Mouse (Mus musculus): ENCODE results near the gene Prss8. TPM values are rescaled to one million over a fixed set of nuclear protein-coding genes. Genes with fewer than 3 reads are reported as not detected.

The Prss8 gene
- polyA plus RNA-seq (2012; rRNA removed; ENCODE audit: low replicate concordance) = 33.6 and 89.6 TPM in 2 replicates

GRCm38 (mm10) chr7:127929923-127930322 lies at the start of gene Prss8:
Gene Prss8 (minus strand): TSS chr7:127930104.

DNA sequence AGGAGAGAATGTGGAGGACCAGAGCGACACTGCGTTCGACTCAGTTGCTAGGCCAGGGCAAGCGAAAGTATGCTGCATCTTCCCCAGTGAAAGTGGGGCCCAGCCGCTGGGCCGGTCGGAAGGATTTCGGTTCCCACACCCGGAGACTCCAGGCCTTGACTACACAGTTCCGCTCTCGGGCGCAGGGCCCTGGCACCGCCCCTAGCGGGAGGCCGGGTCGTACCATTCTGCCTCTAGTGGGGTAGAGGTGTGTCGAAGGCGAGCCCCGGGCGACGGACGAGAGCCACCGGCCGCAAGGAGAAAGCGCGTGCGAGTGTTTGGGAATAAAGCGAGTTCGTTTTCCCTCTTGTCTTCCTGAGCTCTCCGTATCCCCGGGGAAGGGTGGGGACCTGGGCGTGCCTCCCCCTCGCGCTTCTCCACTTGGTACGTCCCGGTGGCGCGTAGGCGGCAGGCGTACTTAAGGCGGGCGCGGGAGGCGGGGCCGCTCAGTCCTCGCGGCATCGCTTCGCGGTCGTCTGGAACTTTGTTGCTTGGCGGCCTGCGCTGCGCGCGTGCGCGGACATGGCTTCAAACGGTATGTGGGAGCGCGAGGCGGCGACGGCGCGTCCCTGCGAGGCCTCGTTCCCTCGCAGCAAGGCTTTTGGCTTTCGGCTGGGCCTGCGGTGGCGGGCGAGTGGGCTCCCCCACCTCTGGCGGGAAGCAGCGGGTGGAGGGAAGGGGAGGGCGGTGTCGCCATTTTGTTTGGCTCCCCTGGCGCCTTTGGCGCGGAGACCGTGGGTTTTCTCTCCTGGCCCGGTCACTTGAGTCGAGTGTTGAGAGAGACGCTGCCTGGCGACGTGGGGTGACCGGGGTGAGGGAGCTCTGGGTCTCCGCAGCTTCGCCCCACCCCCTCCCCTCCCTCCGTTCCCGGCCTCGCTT lies 37.4 kb upstream of the Prss8 start, which contains the start of gene Fus:
TSS of gene Fus (plus strand) at position 454 of the 918 bp plus-strand sequence.

DNA sequence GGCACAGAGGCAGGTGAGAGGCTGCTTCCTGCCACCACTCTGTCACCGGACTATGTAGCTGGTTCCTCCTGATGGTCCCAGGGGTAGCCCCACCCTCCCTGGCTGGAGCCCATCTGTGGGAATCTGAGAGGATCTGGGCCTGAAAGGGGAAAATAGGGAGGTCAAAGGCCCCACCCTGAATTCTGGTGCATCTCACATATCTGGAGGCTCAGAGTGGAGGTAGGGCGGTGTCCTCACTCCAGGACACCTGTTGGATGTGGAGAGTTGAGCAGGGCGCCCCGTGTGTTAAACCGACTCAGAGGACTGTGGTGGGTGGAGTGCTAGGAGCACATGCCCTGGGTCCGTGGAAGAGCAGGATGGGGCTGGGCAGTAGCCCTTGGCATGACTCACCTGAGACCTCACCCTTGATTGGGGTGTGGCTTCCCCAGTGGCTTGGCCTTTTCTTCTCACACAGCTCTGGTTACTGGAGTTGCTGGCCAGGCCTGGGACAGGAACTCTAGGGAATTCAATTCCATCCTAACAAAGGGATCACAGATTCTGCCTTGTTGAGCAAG lies 16.6 kb upstream of the Prss8 start, which contains the start of gene Prss36:
TSS of gene Prss36 (minus strand) at position 256 of the 554 bp plus-strand sequence.

DNA sequence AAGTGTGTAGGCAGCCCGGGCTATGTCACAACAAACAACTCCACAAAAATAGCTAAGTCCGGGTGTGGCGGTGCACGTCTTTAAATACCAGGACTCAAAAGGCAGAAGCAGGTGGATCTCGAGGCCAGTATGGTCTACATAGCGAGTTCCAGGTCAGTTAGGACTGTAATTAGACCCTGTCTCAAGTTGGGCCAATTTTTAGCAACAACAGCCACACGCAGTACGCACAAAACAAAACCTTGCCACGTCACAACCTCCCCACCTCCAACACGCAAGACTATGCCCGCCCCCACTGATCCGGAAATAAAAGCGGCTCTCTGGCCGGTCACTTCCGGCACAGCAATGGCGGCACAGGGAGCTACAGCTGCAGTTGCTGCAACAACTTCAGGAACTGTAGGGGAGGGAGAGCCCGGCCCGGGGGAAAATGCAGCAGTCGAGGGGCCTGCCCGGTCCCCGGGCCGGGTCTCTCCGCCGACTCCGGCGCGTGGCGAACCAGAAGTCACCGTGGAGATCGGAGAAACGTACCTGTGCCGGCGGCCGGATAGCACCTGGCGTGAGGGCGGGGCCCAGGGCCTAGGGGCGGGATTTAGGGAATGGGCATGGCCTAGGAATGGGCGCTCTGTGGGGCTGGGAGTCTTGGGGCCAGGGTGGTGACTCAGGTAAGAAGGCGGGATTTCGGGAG lies 17.6 kb downstream of the Prss8 start, which contains the start of gene Kat8:
TSS of gene Kat8 (plus strand) at position 327 of the 682 bp plus-strand sequence.

DNA sequence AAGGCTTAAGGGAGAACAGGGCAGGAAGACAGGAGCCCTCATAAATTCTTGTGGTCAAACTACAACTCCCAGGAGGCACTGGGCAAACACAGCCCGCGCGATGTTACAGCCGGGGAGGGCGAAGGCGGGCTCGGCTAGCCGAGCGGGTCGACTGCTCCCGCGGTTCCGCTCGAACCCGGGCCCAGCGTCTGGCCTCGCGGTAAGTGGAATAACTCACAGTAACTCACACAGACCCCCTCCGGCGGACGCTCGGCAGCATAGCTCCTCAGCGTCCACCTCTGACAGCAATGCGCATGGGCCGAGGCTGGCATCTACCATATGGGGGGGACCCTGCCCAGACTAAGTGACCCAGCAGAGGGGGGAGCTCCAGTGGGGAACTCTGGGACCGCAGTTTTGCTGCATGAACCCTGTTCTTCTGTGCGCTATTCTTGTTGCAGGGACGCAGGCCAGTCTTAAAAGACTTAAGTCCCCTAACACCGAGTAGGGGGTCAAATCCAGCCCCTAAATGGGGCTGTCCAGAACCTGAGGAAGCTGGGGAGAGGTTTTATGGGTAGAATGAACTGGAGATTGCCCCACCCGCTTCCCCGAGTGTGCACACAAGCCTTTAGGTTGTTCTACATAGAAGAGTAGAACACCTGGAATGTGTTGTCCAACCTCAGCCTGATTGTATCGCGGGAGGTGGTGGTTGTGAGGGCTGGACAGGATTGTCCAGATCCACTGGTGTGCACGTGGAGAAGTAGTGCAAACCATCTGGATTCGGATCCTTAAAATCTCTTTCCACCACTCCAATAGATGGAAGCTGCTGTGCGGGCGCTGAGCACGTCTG lies 25.7 kb downstream of the Prss8 start, which contains the start of gene Bckdk:
TSS of gene Bckdk (plus strand) at position 112 of the 826 bp plus-strand sequence.

GRCm38 (mm10) chr7:127895442-127895841 lies 34.5 kb downstream of the Prss8 start, which contains the start of the genes Gm21974 and Vkorc1:
Gene Gm21974 (minus strand): TSS chr7:127895454.
Gene Vkorc1 (minus strand): TSS chr7:127895617.

GRCm38 (mm10) chr7:127890798-127891197 lies 39.1 kb downstream of the Prss8 start, which contains the start of gene Prss53:
Gene Prss53 (minus strand): TSS chr7:127890970.

GRCm38 (mm10) chr7:127876467-127877348 lies 53.2 kb downstream of the Prss8 start, which contains the start of gene Zfp668:
Gene Zfp668 (minus strand): TSS chr7:127876828.

GRCm38 (mm10) chr7:127876041-127876466 lies 53.9 kb downstream of the Prss8 start, which contains the start of gene Zfp646:
Gene Zfp646 (plus strand): TSS chr7:127876221.

Other genes starting within 250 kb of the Prss8 start
- 30.7 and 46.2 TPM in 2 replicates for gene Bcl7c, start 221.2 kb downstream of the Prss8 start, polyA plus RNA-seq (2012; rRNA removed; ENCODE audit: low replicate concordance)
- gene Ctf1, start 217.4 kb downstream of the Prss8 start, polyA plus RNA-seq (2012; rRNA removed; ENCODE audit: low replicate concordance) = 18.0 and 22.0 TPM in 2 replicates
- not detected in 2 replicates for gene Ctf2, start 197.9 kb downstream of the Prss8 start, polyA plus RNA-seq (2012; rRNA removed; ENCODE audit: low replicate concordance)
- 51.0 and 74.6 TPM in 2 replicates for gene Fbxl19, start 185.6 kb downstream of the Prss8 start, polyA plus RNA-seq (2012; rRNA removed; ENCODE audit: low replicate concordance)
- gene Orai3, start 160.3 kb downstream of the Prss8 start, polyA plus RNA-seq (2012; rRNA removed; ENCODE audit: low replicate concordance) = 23.5 and 26.0 TPM in 2 replicates
- gene Setd1a, start 153.4 kb downstream of the Prss8 start, polyA plus RNA-seq (2012; rRNA removed; ENCODE audit: low replicate concordance) = 6.8 and 8.0 TPM in 2 replicates
- gene Gm49388, start 144.5 kb downstream of the Prss8 start, polyA plus RNA-seq (2012; rRNA removed; ENCODE audit: low replicate concordance) = not detected in 2 replicates
- 39.8 and 42.6 TPM in 2 replicates for gene Hsd3b7, start 129.5 kb downstream of the Prss8 start, polyA plus RNA-seq (2012; rRNA removed; ENCODE audit: low replicate concordance)
- 40.2 and 59.7 TPM in 2 replicates for gene Stx4a, start 105.8 kb downstream of the Prss8 start, polyA plus RNA-seq (2012; rRNA removed; ENCODE audit: low replicate concordance)
- 2.0 and 3.3 TPM in 2 replicates for gene Stx1b, start 105.6 kb downstream of the Prss8 start, polyA plus RNA-seq (2012; rRNA removed; ENCODE audit: low replicate concordance)
- 9.2 and 11.9 TPM in 2 replicates for gene Zfp646, start 53.9 kb downstream of the Prss8 start, polyA plus RNA-seq (2012; rRNA removed; ENCODE audit: low replicate concordance)
- gene Zfp668, start 53.3 kb downstream of the Prss8 start, polyA plus RNA-seq (2012; rRNA removed; ENCODE audit: low replicate concordance) = 5.1 and 6.8 TPM in 2 replicates
- 1.5 and 1.8 TPM in 2 replicates for gene Prss53, start 39.1 kb downstream of the Prss8 start, polyA plus RNA-seq (2012; rRNA removed; ENCODE audit: low replicate concordance)
- 0.49 TPM in 1 of 2 replicates, not detected in the other for gene Gm21974, start 34.6 kb downstream of the Prss8 start, polyA plus RNA-seq (2012; rRNA removed; ENCODE audit: low replicate concordance)
- 81.2 and 108 TPM in 2 replicates for gene Vkorc1, start 34.5 kb downstream of the Prss8 start, polyA plus RNA-seq (2012; rRNA removed; ENCODE audit: low replicate concordance)
- gene Bckdk, start 26.0 kb downstream of the Prss8 start, polyA plus RNA-seq (2012; rRNA removed; ENCODE audit: low replicate concordance) = 81.7 and 85.2 TPM in 2 replicates
- 6.3 and 8.2 TPM in 2 replicates for gene Kat8, start 17.6 kb downstream of the Prss8 start, polyA plus RNA-seq (2012; rRNA removed; ENCODE audit: low replicate concordance)
- 4.5 and 5.9 TPM in 2 replicates for gene Prss36, start 16.6 kb upstream of the Prss8 start, polyA plus RNA-seq (2012; rRNA removed; ENCODE audit: low replicate concordance)
- 92.7 and 112 TPM in 2 replicates for gene Fus, start 37.4 kb upstream of the Prss8 start, polyA plus RNA-seq (2012; rRNA removed; ENCODE audit: low replicate concordance)
- gene Pycard, start 63.8 kb upstream of the Prss8 start, polyA plus RNA-seq (2012; rRNA removed; ENCODE audit: low replicate concordance) = 473 and 516 TPM in 2 replicates
- 7.3 and 7.8 TPM in 2 replicates for gene Trim72, start 73.8 kb upstream of the Prss8 start, polyA plus RNA-seq (2012; rRNA removed; ENCODE audit: low replicate concordance)
- gene Itgam, start 132.5 kb upstream of the Prss8 start, polyA plus RNA-seq (2012; rRNA removed; ENCODE audit: low replicate concordance) = 2.8 TPM in 2 replicates
- gene Gm49368, start 132.6 kb upstream of the Prss8 start, polyA plus RNA-seq (2012; rRNA removed; ENCODE audit: low replicate concordance) = 0.04 TPM in 1 of 2 replicates, not detected in the other
- gene Itgax, start 199.4 kb upstream of the Prss8 start, polyA plus RNA-seq (2012; rRNA removed; ENCODE audit: low replicate concordance) = 2.2 and 5.2 TPM in 2 replicates
- gene Itgad, start 224.3 kb upstream of the Prss8 start, polyA plus RNA-seq (2012; rRNA removed; ENCODE audit: low replicate concordance) = 0.95 and 1.9 TPM in 2 replicates

Data from duodenum, adult 2 months (tissue).